Mouse (Mus musculus) midbrain, embryonic 15.5 days (tissue): ENCODE measurements around the gene Cox6a1. TPM values are rescaled to one million over a fixed set of nuclear protein-coding genes. Genes with fewer than 3 reads are reported as not detected.
"Not testable (repeated sequence)": the region's sequence is repeated elsewhere in the genome, so short reads cannot be mapped to it uniquely, and the experiment has no call there.

Source experiments
- ATAC-seq: fragments of 200-750 bp; cut with Nextera tagmentation; replicated peaks from 2 replicates; pipeline ENCODE4 v1.8.0; 2017; ENCODE audit warnings: moderate TSS enrichment
- H3K27ac ChIP-seq: fragments of 300-500 bp; sonication (generic); 2 replicates; pipeline ENCODE4 v1.5.1; 2015; ENCODE audit warnings: mild to moderate bottlenecking, inconsistent platforms
- H3K27me3 ChIP-seq: fragments of 300-500 bp; sonication (generic); replicated peaks from 2 replicates; pipeline ENCODE4 v1.6.1; 2015; ENCODE audit warnings: inconsistent platforms
- H3K36me3 ChIP-seq: fragments of 300-500 bp; sonication (generic); replicated peaks from 2 replicates; pipeline ENCODE4 v1.6.1; 2015; ENCODE audit warnings: inconsistent platforms
- H3K4me1 ChIP-seq: fragments of 300-500 bp; sonication (generic); 2 replicates; pipeline ENCODE4 v1.6.1; 2015; ENCODE audit warnings: inconsistent platforms
- H3K4me2 ChIP-seq: fragments of 300-500 bp; sonication (generic); 2 replicates; pipeline ENCODE4 v1.6.1; 2015; ENCODE audit warnings: inconsistent platforms, mild to moderate bottlenecking, moderate library complexity
- H3K4me3 ChIP-seq: fragments of 300-500 bp; sonication (generic); 2 replicates; pipeline ENCODE4 v1.5.1; 2015; ENCODE audit warnings: mild to moderate bottlenecking, inconsistent platforms
- H3K9ac ChIP-seq: fragments of 300-500 bp; sonication (generic); 2 replicates; pipeline ENCODE4 v1.6.1; 2015; ENCODE audit warnings: mild to moderate bottlenecking, inconsistent platforms
- H3K9me3 ChIP-seq: fragments of 300-500 bp; sonication (generic); 2 replicates; pipeline ENCODE4 v1.6.1; 2016; ENCODE audit warnings: inconsistent platforms
- WGBS: fragments of 180-500 bp; shearing (Covaris S2); methylation state at CpG from one replicate; pipeline ENCODE4 v1.1.7; 2015; ENCODE audit warnings: mixed read lengths; 5-methylcytosine and 5-hydroxymethylcytosine counted together
- polyA plus RNA-seq: library from polyadenylated mRNA; unstranded; fragments of >200 nt; fragmentation: Nextera tagmentation; extraction: Ambion mirVana; gene quantifications from 2 replicates; pipeline ENCODE4 v1.2.1, GENCODE M21; 2015

The Cox6a1 gene
- polyA plus RNA-seq: 1,062 and 1,092 TPM in 2 replicates

GRCm38 (mm10) chr5:115348546-115349224, at the start of gene Cox6a1:
Gene Cox6a1 (minus strand): TSS chr5:115348981.
- Histone ChIP-seq H3K27me3 (no peaks in the 10 kb centered on the region), H3K27ac (peak within 1 kb of the TSS; percentile 83), H3K4me3 (peak within 1 kb of the TSS; percentile 88), H3K36me3 (peaks cover 18% of the 10 kb centered on the region), H3K9ac (peak within 1 kb of the TSS; percentile 79), H3K9me3 (no peaks in the 10 kb centered on the region), H3K4me1 (peaks cover 24% of the 10 kb centered on the region), H3K4me2 (peak within 1 kb of the TSS; percentile 86)
- under 1% methylated on average over 67 of the region's 74 CpGs for WGBS
- peak; percentile 92 for ATAC-seq

GRCm38 (mm10) chr5:115397839-115398780, 49.3 kb upstream of the Cox6a1 start:
- Histone ChIP-seq H3K27me3 (no peaks in the 10 kb centered on the region), H3K9me3 (no peaks in the 10 kb centered on the region), H3K4me3 (peak overlapping the region; percentile 32), H3K9ac (peak overlapping the region; percentile 46), H3K36me3 (no peaks in the 10 kb centered on the region), H3K4me1 (peaks cover 21% of the 10 kb centered on the region; the same call in 1 of the 2 replicates), H3K4me2 (peak overlapping the region; percentile 72), H3K27ac (peak overlapping the region; percentile 82)
- 2% methylated on average over 48 of the region's 48 CpGs for WGBS
- peak; percentile 81 for ATAC-seq

- H3K27ac ChIP-seq: no peak overlapping the region
- no peak overlapping the region for H3K9ac ChIP-seq
- H3K27me3 ChIP-seq: no peaks in the 10 kb centered on the region
- WGBS: 52% methylated on average over 11 of the region's 11 CpGs
- no peak for ATAC-seq
- H3K4me3 ChIP-seq: no peak overlapping the region
- H3K4me1 ChIP-seq: peaks cover 21% of the 10 kb centered on the region; the same call in 1 of the 2 replicates
- no peaks in the 10 kb centered on the region for H3K36me3 ChIP-seq
- no peaks in the 10 kb centered on the region for H3K9me3 ChIP-seq
- no peak overlapping the region for H3K4me2 ChIP-seq
Observed at GRCm38 (mm10) chr5:115396654-115397053, 47.9 kb upstream of the Cox6a1 start.

GRCm38 (mm10) chr5:115394836-115395235, 46.1 kb upstream of the Cox6a1 start:
- no peaks in the 10 kb centered on the region for H3K27me3 ChIP-seq
- ATAC-seq: no peak
- WGBS: 23% methylated on average over 10 of the region's 10 CpGs

GRCm38 (mm10) chr5:115394223-115394622, 45.4 kb upstream of the Cox6a1 start:
- Histone ChIP-seq H3K4me1 (peaks cover 21% of the 10 kb centered on the region; the same call in 1 of the 2 replicates), H3K9ac (no peak overlapping the region), H3K27me3 (no peaks in the 10 kb centered on the region), H3K36me3 (no peaks in the 10 kb centered on the region), H3K9me3 (no peaks in the 10 kb centered on the region), H3K4me2 (no peak overlapping the region), H3K27ac (no peak overlapping the region), H3K4me3 (no peak overlapping the region)
- no peak for ATAC-seq
- WGBS: 1% methylated on average over 8 of the region's 8 CpGs

More at GRCm38 (mm10) chr5:115394836-115395235, 46.1 kb upstream of the Cox6a1 start:
- Histone ChIP-seq H3K9ac (no peak overlapping the region), H3K9me3 (no peaks in the 10 kb centered on the region), H3K4me2 (no peak overlapping the region), H3K4me1 (peaks cover 21% of the 10 kb centered on the region; the same call in 1 of the 2 replicates), H3K4me3 (no peak overlapping the region), H3K36me3 (no peaks in the 10 kb centered on the region), H3K27ac (no peak overlapping the region)

- no peaks in the 10 kb centered on the region for H3K27me3 ChIP-seq
- no peak overlapping the region for H3K4me3 ChIP-seq
- no peak for ATAC-seq
- no peak overlapping the region for H3K27ac ChIP-seq
- 93% methylated on average over 1 of the region's 1 CpGs for WGBS
- H3K4me1 ChIP-seq: peaks cover 11% of the 10 kb centered on the region; the same call in 1 of the 2 replicates
- H3K9me3 ChIP-seq: no peaks in the 10 kb centered on the region
- H3K4me2 ChIP-seq: no peak overlapping the region
- H3K36me3 ChIP-seq: no peaks in the 10 kb centered on the region
- no peak overlapping the region for H3K9ac ChIP-seq
Observed at GRCm38 (mm10) chr5:115392969-115393368, 44.2 kb upstream of the Cox6a1 start.

GRCm38 (mm10) chr5:115391935-115392334, 43.2 kb upstream of the Cox6a1 start:
- peaks cover 6% of the 10 kb centered on the region; the same call in 1 of the 2 replicates for H3K4me1 ChIP-seq
- no peak overlapping the region for H3K4me3 ChIP-seq
- H3K27me3 ChIP-seq: no peaks in the 10 kb centered on the region
- 17% methylated on average over 9 of the region's 9 CpGs for WGBS
- no peak overlapping the region for H3K27ac ChIP-seq
- H3K9ac ChIP-seq: no peak overlapping the region
- no peak for ATAC-seq
- H3K9me3 ChIP-seq: no peaks in the 10 kb centered on the region
- no peaks in the 10 kb centered on the region for H3K36me3 ChIP-seq
- no peak overlapping the region for H3K4me2 ChIP-seq

- not testable (repeated sequence) for H3K9ac ChIP-seq, ATAC-seq, H3K27ac ChIP-seq, H3K36me3 ChIP-seq, H3K4me3 ChIP-seq, H3K27me3 ChIP-seq, H3K4me1 ChIP-seq, H3K9me3 ChIP-seq, H3K4me2 ChIP-seq
- WGBS: 92% methylated on average over 2 of the region's 2 CpGs
Observed at GRCm38 (mm10) chr5:115378882-115379281, 30.1 kb upstream of the Cox6a1 start.

- Histone ChIP-seq H3K27me3 (no peaks in the 10 kb centered on the region), H3K4me2 (no peak overlapping the region), H3K9me3 (no peaks in the 10 kb centered on the region), H3K4me1 (peaks cover 12% of the 10 kb centered on the region), H3K9ac (no peak overlapping the region), H3K36me3 (no peaks in the 10 kb centered on the region), H3K27ac (no peak overlapping the region), H3K4me3 (no peak overlapping the region)
- ATAC-seq: no peak
- WGBS: 82% methylated on average over 2 of the region's 2 CpGs
Observed at GRCm38 (mm10) chr5:115375436-115375835, 26.7 kb upstream of the Cox6a1 start.

GRCm38 (mm10) chr5:115374204-115374820, 25.5 kb upstream of the Cox6a1 start:
- ATAC-seq: no peak
- 0 out of 2 replicates have a peak overlapping the region, but pooled peaks have one; percentile 37 for H3K9ac ChIP-seq
- no peaks in the 10 kb centered on the region for H3K36me3 ChIP-seq
- no peaks in the 10 kb centered on the region for H3K27me3 ChIP-seq
- peaks cover 12% of the 10 kb centered on the region for H3K4me1 ChIP-seq
- peak overlapping the region; percentile 77 for H3K27ac ChIP-seq
- H3K4me2 ChIP-seq: peak overlapping the region; percentile 71
- no peaks in the 10 kb centered on the region for H3K9me3 ChIP-seq
- 7% methylated on average over 11 of the region's 11 CpGs for WGBS
- H3K4me3 ChIP-seq: peak overlapping the region; percentile 32

GRCm38 (mm10) chr5:115373441-115374203, 24.8 kb upstream of the Cox6a1 start:
- Histone ChIP-seq H3K36me3 (no peaks in the 10 kb centered on the region), H3K4me2 (peak overlapping the region; percentile 71), H3K9ac (0 out of 2 replicates have a peak overlapping the region, but pooled peaks have one; percentile 37), H3K27me3 (no peaks in the 10 kb centered on the region), H3K27ac (peak overlapping the region; percentile 77), H3K9me3 (no peaks in the 10 kb centered on the region), H3K4me3 (peak overlapping the region; percentile 32), H3K4me1 (peaks cover 12% of the 10 kb centered on the region)
- WGBS: 4% methylated on average over 26 of the region's 26 CpGs
- peak; percentile 76 for ATAC-seq
